Mouse (Mus musculus): ENCODE data around the gene Serpina5. TPM values are rescaled to one million over a fixed set of nuclear protein-coding genes. Genes with fewer than 3 reads are reported as not detected.

Gene Serpina5
- polyA plus RNA-seq, 1 experiment from 2014 or later = not detected

GRCm38 (mm10) chr12:104151989-104152388 lies 51.1 kb downstream of the Serpina5 start:
- no peak overlapping the region for H3K27ac ChIP-seq (replicated peaks in 1 of 2; ENCODE audit: control insufficient read depth in 1 of 2, insufficient read depth in 1 of 2, low read depth in 2 of 2, low read length in 2 of 2)
- 57% methylated on average over 2 of the region's 2 CpGs for WGBS
- no peaks in the 10 kb centered on the region for H3K27me3 ChIP-seq (ENCODE audit: control insufficient read depth, insufficient read depth, low read length)
- no peaks in the 10 kb centered on the region for H3K9me3 ChIP-seq (ENCODE audit: control insufficient read depth, low read length)
- ATAC-seq (ENCODE audit: insufficient number of reproducible peaks, insufficient read depth, low FRiP score, low read depth) = no peak
- H3K4me3 ChIP-seq (ENCODE audit: control insufficient read depth in 1 of 2, insufficient read depth in 1 of 2, low read depth in 1 of 2, low read length in 2 of 2) = no peak overlapping the region
- no peak overlapping the region for H3K4me2 ChIP-seq (ENCODE audit: low read length)
- H3K36me3 ChIP-seq (ENCODE audit: control insufficient read depth, insufficient read depth, low read length) = no peaks in the 10 kb centered on the region
- no peaks in the 10 kb centered on the region for H3K4me1 ChIP-seq (ENCODE audit: control insufficient read depth in 2 of 2, insufficient read depth in 2 of 2, low read length in 2 of 2)
- H3K9ac ChIP-seq (ENCODE audit: low read length) = no peak overlapping the region

DNA sequence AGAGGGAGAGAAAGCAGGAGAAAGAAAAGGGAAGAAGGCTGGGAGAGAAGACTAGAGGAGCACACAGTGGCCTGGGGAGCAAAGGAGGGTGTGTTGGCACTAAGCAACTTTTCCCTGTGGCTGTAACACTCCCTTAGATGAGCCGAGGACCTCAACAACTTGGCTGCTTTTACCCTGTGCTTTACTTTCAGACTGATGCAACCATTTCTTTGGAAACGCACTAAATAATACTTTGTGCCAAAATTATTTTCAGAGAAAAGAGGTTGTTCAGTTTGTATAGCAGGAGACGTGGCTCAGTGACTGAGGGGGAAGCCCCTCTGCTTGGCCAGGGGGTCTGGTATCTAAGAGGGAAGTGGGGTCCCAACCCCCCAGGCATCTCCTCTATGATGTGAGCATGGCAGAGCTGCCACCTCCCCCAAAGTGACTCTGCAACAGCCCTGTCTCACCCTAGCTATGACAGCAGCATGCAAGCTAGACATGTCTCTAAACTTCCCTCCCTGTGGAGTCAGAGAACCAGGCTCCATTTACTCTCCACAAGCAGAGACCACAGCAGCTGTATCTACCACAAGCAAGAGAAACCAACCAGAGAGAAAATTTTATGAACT lies 52.2 kb downstream of the Serpina5 start:
- Histone ChIP-seq H3K4me3 (ENCODE audit: control insufficient read depth in 1 of 2, insufficient read depth in 1 of 2, low read depth in 1 of 2, low read length in 2 of 2) (no peak overlapping the region), H3K9ac (ENCODE audit: low read length) (no peak overlapping the region), H3K36me3 (ENCODE audit: control insufficient read depth, insufficient read depth, low read length) (no peaks in the 10 kb centered on the region), H3K27me3 (ENCODE audit: control insufficient read depth, insufficient read depth, low read length) (no peaks in the 10 kb centered on the region), H3K27ac (replicated peaks in 1 of 2; ENCODE audit: control insufficient read depth in 1 of 2, insufficient read depth in 1 of 2, low read depth in 2 of 2, low read length in 2 of 2) (no peak overlapping the region), H3K4me1 (ENCODE audit: control insufficient read depth in 2 of 2, insufficient read depth in 2 of 2, low read length in 2 of 2) (no peaks in the 10 kb centered on the region), H3K4me2 (ENCODE audit: low read length) (no peak overlapping the region), H3K9me3 (ENCODE audit: control insufficient read depth, low read length) (no peaks in the 10 kb centered on the region)
- ATAC-seq (ENCODE audit: insufficient number of reproducible peaks, insufficient read depth, low FRiP score, low read depth) = no peak
- 77% methylated on average over 3 of the region's 3 CpGs for WGBS

DNA sequence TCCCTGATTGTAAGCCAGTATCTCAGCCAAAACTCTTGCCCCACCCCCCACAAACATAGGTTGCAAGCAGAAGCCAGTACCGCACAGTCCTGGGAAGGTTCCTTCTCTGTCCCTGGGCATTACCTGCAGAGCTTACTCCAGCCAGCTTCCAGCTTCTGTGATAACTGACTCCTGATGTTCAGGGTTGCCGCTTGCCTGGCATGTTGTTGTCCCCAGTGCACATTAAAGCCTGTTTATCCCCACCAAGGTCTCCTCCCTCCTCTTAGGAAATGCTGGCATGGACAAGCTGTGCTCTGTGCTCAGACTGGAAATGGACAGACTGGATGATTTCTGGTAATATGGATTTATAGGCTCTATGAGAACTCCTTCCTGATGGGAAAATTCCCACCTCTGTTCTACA lies 52.7 kb downstream of the Serpina5 start, which contains the start of gene Serpina3c:
TSS of gene Serpina3c (minus strand) at position 215 of the 400 bp plus-strand sequence.
- no peak within 1 kb of the TSS for H3K4me3 ChIP-seq (ENCODE audit: control insufficient read depth in 1 of 2, insufficient read depth in 1 of 2, low read depth in 1 of 2, low read length in 2 of 2)
- ATAC-seq (ENCODE audit: insufficient number of reproducible peaks, insufficient read depth, low FRiP score, low read depth) = no peak
- H3K9ac ChIP-seq (ENCODE audit: low read length) = no peak within 1 kb of the TSS
- H3K27me3 ChIP-seq (ENCODE audit: control insufficient read depth, insufficient read depth, low read length) = no peaks in the 10 kb centered on the region
- H3K36me3 ChIP-seq (ENCODE audit: control insufficient read depth, insufficient read depth, low read length) = no peaks in the 10 kb centered on the region
- H3K9me3 ChIP-seq (ENCODE audit: control insufficient read depth, low read length) = no peaks in the 10 kb centered on the region
- no peaks in the 10 kb centered on the region for H3K4me1 ChIP-seq (ENCODE audit: control insufficient read depth in 2 of 2, insufficient read depth in 2 of 2, low read length in 2 of 2)
- H3K27ac ChIP-seq (replicated peaks in 1 of 2; ENCODE audit: control insufficient read depth in 1 of 2, insufficient read depth in 1 of 2, low read depth in 2 of 2, low read length in 2 of 2) = no peak within 1 kb of the TSS
- WGBS = 84% methylated on average over 2 of the region's 2 CpGs
- no peak within 1 kb of the TSS for H3K4me2 ChIP-seq (ENCODE audit: low read length)

Other genes with a start within 250 kb of the Serpina5 start
- gene Serpina1a, start 237.6 kb upstream of the Serpina5 start, polyA plus RNA-seq (2014; fragmentation: Nextera tagmentation; extraction: Ambion mirVana) = 0.20 and 0.23 TPM in 2 replicates
- not detected in 2 replicates for gene Serpina1c, start 196.2 kb upstream of the Serpina5 start, polyA plus RNA-seq (2014; fragmentation: Nextera tagmentation; extraction: Ambion mirVana)
- gene Serpina1e, start 142.1 kb upstream of the Serpina5 start, polyA plus RNA-seq (2014; fragmentation: Nextera tagmentation; extraction: Ambion mirVana) = not detected in 2 replicates
- gene Serpina11, start 111.2 kb upstream of the Serpina5 start, polyA plus RNA-seq (2014; fragmentation: Nextera tagmentation; extraction: Ambion mirVana) = not detected in 2 replicates
- gene Serpina9, start 87.4 kb upstream of the Serpina5 start, polyA plus RNA-seq (2014; fragmentation: Nextera tagmentation; extraction: Ambion mirVana) = 0.27 and 0.36 TPM in 2 replicates
- gene Serpina12, start 56.7 kb upstream of the Serpina5 start, polyA plus RNA-seq (2014; fragmentation: Nextera tagmentation; extraction: Ambion mirVana) = not detected in 2 replicates
- not detected in 2 replicates for gene Serpina3a, start 11.6 kb downstream of the Serpina5 start, polyA plus RNA-seq (2014; fragmentation: Nextera tagmentation; extraction: Ambion mirVana)
- 0.19 TPM in 1 of 2 replicates, not detected in the other for gene Serpina3b, start 26.9 kb downstream of the Serpina5 start, polyA plus RNA-seq (2014; fragmentation: Nextera tagmentation; extraction: Ambion mirVana)
- 0.08 TPM in 1 of 2 replicates, not detected in the other for gene Serpina3c, start 52.8 kb downstream of the Serpina5 start, polyA plus RNA-seq (2014; fragmentation: Nextera tagmentation; extraction: Ambion mirVana)
- not detected in 2 replicates for gene Serpina3f, start 113.4 kb downstream of the Serpina5 start, polyA plus RNA-seq (2014; fragmentation: Nextera tagmentation; extraction: Ambion mirVana)
- 2.4 and 3.7 TPM in 2 replicates for gene Serpina3g, start 135.1 kb downstream of the Serpina5 start, polyA plus RNA-seq (2014; fragmentation: Nextera tagmentation; extraction: Ambion mirVana)
- gene Serpina3i, start 162.0 kb downstream of the Serpina5 start, polyA plus RNA-seq (2014; fragmentation: Nextera tagmentation; extraction: Ambion mirVana) = 0.53 TPM in 1 of 2 replicates, not detected in the other
- not detected in 2 replicates for gene Serpina3j, start 213.4 kb downstream of the Serpina5 start, polyA plus RNA-seq (2014; fragmentation: Nextera tagmentation; extraction: Ambion mirVana)
- not detected in 2 replicates for gene Serpina3k, start 237.4 kb downstream of the Serpina5 start, polyA plus RNA-seq (2014; fragmentation: Nextera tagmentation; extraction: Ambion mirVana)
- gene Serpina3m, start 237.4 kb downstream of the Serpina5 start, polyA plus RNA-seq (2014; fragmentation: Nextera tagmentation; extraction: Ambion mirVana) = not detected in 2 replicates

All from heart, embryonic 14.5 days (tissue).